In genomic region chr2:102868444-102868843, GRCm38 (mm10) we compare ENCODE assay signal across 23 mouse cellular contexts. TPM values are rescaled to one million over a fixed set of nuclear protein-coding genes. Genes with fewer than 3 reads are reported as not detected.
DNase-seq lines count a peak whose midpoint lies in the region; ATAC-seq and TF ChIP-seq lines count a peak whose summit lies in the region.
"Had no signal": no experiment of that assay in that cellular context is flagged by ENCODE, and none has a peak within 500 bp of the region (broad histone marks: within the 10 kb centered on the region; RNA-seq: fewer than 3 reads in every experiment).

No protein-coding gene starts in this region.

- peak overlapping the region; percentile 40 for H3K4me2 ChIP-seq in liver, embryonic 11.5 days
- peak overlapping the region; percentile 16; the same call in 1 of the 2 replicates for H3K4me2 ChIP-seq in CH12.LX (ENCODE audit: insufficient read depth, low read depth, poor library complexity, severe bottlenecking)
- no peak overlapping the region for H3K4me2 ChIP-seq in kidney, embryonic 15.5 days
- H3K4me2 ChIP-seq: embryonic facial prominence, embryonic 13.5 days; hindbrain, embryonic 13.5 days; limb, embryonic 12.5 days; midbrain, embryonic 11.5 days; neural tube, embryonic 12.5 days had no signal

- ATAC-seq in liver, embryonic 11.5 days (replicated peaks; ENCODE audit: low FRiP score), result no peak
- no peak for ATAC-seq in kidney, embryonic 15.5 days (replicated peaks; ENCODE audit: low FRiP score)
- ATAC-seq: forebrain, embryonic 16.5 days had no signal

- no peak overlapping the region for H3K4me3 ChIP-seq in liver, embryonic 11.5 days (ENCODE audit: low read depth, low read length)
- no peak overlapping the region for H3K4me3 ChIP-seq in CH12.LX (replicated peaks in 1 of 3; ENCODE audit: low read depth in 2 of 3, low read length in 2 of 3, poor library complexity in 1 of 3)
- no peak overlapping the region for H3K4me3 ChIP-seq in kidney, embryonic 15.5 days (replicated peaks)
- H3K4me3 ChIP-seq: embryonic facial prominence, embryonic 13.5 days; hindbrain, embryonic 13.5 days; limb, embryonic 12.5 days; neural tube, embryonic 12.5 days had no signal

- H3K27me3 ChIP-seq in liver, embryonic 11.5 days (replicated peaks; ENCODE audit: control insufficient read depth, insufficient read depth, low read length), result no peaks in the 10 kb centered on the region
- no peaks in the 10 kb centered on the region for H3K27me3 ChIP-seq in CH12.LX (replicated peaks)
- no peaks in the 10 kb centered on the region for H3K27me3 ChIP-seq in kidney, embryonic 15.5 days
- H3K27me3 ChIP-seq: embryonic facial prominence, embryonic 13.5 days; hindbrain, embryonic 13.5 days; limb, embryonic 12.5 days; neural tube, embryonic 12.5 days had no signal

- TF ChIP-seq RAD21 in CH12.LX (IDR thresholded peaks at IDR 0.05; ENCODE audit: low read depth, low read length), result no peak; the same call in none of the 2 replicates

- no peaks in the 10 kb centered on the region; the same call in 1 of the 2 replicates for H3K36me3 ChIP-seq in liver, embryonic 11.5 days (ENCODE audit: control insufficient read depth, insufficient read depth, low read length)
- peaks cover 19 to 69% of the 10 kb centered on the region in 2 experiments for H3K36me3 ChIP-seq in CH12.LX (replicated peaks in 1 of 2; ENCODE audit: control insufficient read depth in 1 of 2, insufficient read depth in 1 of 2, low read length in 1 of 2)
- H3K36me3 ChIP-seq in kidney, embryonic 15.5 days, result no peaks in the 10 kb centered on the region
- H3K36me3 ChIP-seq: embryonic facial prominence, embryonic 13.5 days; hindbrain, embryonic 13.5 days; limb, embryonic 12.5 days; neural tube, embryonic 12.5 days had no signal

- no peak overlapping the region; the same call in 1 of the 2 replicates for H3K27ac ChIP-seq in liver, embryonic 11.5 days (ENCODE audit: low read depth, low read length)
- H3K27ac ChIP-seq in CH12.LX (ENCODE audit: insufficient read depth, low read depth), result peak overlapping the region; percentile 44
- no peak overlapping the region for H3K27ac ChIP-seq in kidney, embryonic 15.5 days
- H3K27ac ChIP-seq: embryonic facial prominence, embryonic 13.5 days; hindbrain, embryonic 13.5 days; limb, embryonic 12.5 days; neural tube, embryonic 12.5 days had no signal

- TF ChIP-seq CTCF in CH12.LX (conservative IDR thresholded peaks at IDR 0.05 in 1 of 2, IDR thresholded peaks at IDR 0.05 in 1 of 2; ENCODE audit: low read depth in 2 of 2, low read length in 2 of 2), result no peak

- TF ChIP-seq POLR2A in CH12.LX (IDR thresholded peaks at IDR 0.05; ENCODE audit: low read depth, low read length), result no peak; the same call in 1 of the 2 replicates

- TF ChIP-seq EP300 in CH12.LX (IDR thresholded peaks at IDR 0.05; ENCODE audit: low read length), result peak; percentile 88

- H3K9ac ChIP-seq in liver, embryonic 11.5 days (ENCODE audit: low read depth, low read length), result no peak overlapping the region
- no peak overlapping the region for H3K9ac ChIP-seq in CH12.LX (ENCODE audit: insufficient read depth, low read depth)
- no peak overlapping the region for H3K9ac ChIP-seq in kidney, embryonic 15.5 days
- H3K9ac ChIP-seq: embryonic facial prominence, embryonic 13.5 days; hindbrain, embryonic 13.5 days; limb, embryonic 12.5 days; neural tube, embryonic 12.5 days had no signal

- H3K4me1 ChIP-seq in liver, embryonic 11.5 days (replicated peaks; ENCODE audit: control insufficient read depth, insufficient read depth, low read length), result peaks cover 51% of the 10 kb centered on the region
- peaks cover 26 to 91% of the 10 kb centered on the region in 2 experiments for H3K4me1 ChIP-seq in CH12.LX (ENCODE audit: control insufficient read depth in 1 of 2, insufficient read depth in 2 of 2)
- 0 out of 2 replicates have a peak, but pooled peaks cover 3% of the 10 kb centered on the region for H3K4me1 ChIP-seq in kidney, embryonic 15.5 days
- H3K4me1 ChIP-seq: neural tube, embryonic 12.5 days had no signal

- peaks cover 87% of the 10 kb centered on the region for H3K79me2 ChIP-seq in CH12.LX (replicated peaks; ENCODE audit: control insufficient read depth, extremely low read depth, insufficient read depth, poor library complexity, severe bottlenecking)

- in situ Hi-C loops in CH12.LX (cut with MboI; ENCODE audit: low pct_ligation_motif_present, low pct_unique_long_range_greater_than_20kb, low sequenced_read_pairs), result no loop called here

- WGBS in liver, embryonic 11.5 days, result 75% methylated on average over 2 of the region's 2 CpGs
- whole genome bisulfite sequencing in kidney, embryonic 15.5 days, result 91% methylated on average over 2 of the region's 2 CpGs

- dilution Hi-C loops in CH12.LX (cut with MboI; ENCODE audit: extremely low pct_ligation_motif_present, extremely low pct_unique_long_range_greater_than_20kb, low sequenced_read_pairs), result no loop called here

- no peaks in the 10 kb centered on the region for H3K9me3 ChIP-seq in liver, embryonic 11.5 days (ENCODE audit: control insufficient read depth, low read length)
- no peaks in the 10 kb centered on the region for H3K9me3 ChIP-seq in CH12.LX (replicated peaks; ENCODE audit: low read length)
- no peaks in the 10 kb centered on the region for H3K9me3 ChIP-seq in kidney, embryonic 15.5 days (replicated peaks)
- H3K9me3 ChIP-seq: embryonic facial prominence, embryonic 13.5 days; hindbrain, embryonic 13.5 days; limb, embryonic 12.5 days; neural tube, embryonic 12.5 days had no signal

- no peak for DNase-seq in liver, embryonic 11.5 days (ENCODE audit: low spot score)
- DNase-seq in liver (no peak), CH12.LX (ENCODE audit: extremely low read depth) (peak; percentile 69)
- DNase-seq in induced T-regulatory cell, adult 2 months (ENCODE audit: low read depth), result peak; percentile 41
- peak; percentile 37 for DNase-seq in naive thymus-derived CD4-positive, alpha-beta T cell, adult 2 months (ENCODE audit: low read depth)
- no peak for DNase-seq in ovary, postnatal 36 days (ENCODE audit: low spot score)
- DNase-seq in ovary, postnatal 14 days (ENCODE audit: low spot score), result no peak
- DNase-seq: adrenal gland, adult 8-10 months; cerebellum, adult 11 months; cerebellum, postnatal 10 days; gastrocnemius, postnatal 25 days; heart, postnatal 14 days; kidney, adult 9 months; kidney, postnatal 36 days; lung, adult 2 months; spleen, adult 18-20 months had no signal

TF ChIP-seq in CH12.LX, 34 proteins besides CTCF, POLR2A, EP300 and RAD21:
- peak; percentile 75 for TF ChIP-seq BHLHE40 (IDR thresholded peaks at IDR 0.05; ENCODE audit: low read depth, low read length)
- no peak for TF ChIP-seq USF2 (conservative IDR thresholded peaks at IDR 0.05; ENCODE audit: low read depth, low read length)
- no peak for TF ChIP-seq NELFE (IDR thresholded peaks at IDR 0.05; ENCODE audit: low read depth, low read length)
- TF ChIP-seq CHD1 (IDR thresholded peaks at IDR 0.05; ENCODE audit: low read depth, low read length), result peak; percentile 83; the same call in 1 of the 2 replicates
- peak; percentile 74; the same call in 1 of the 2 replicates for TF ChIP-seq MXI1 (IDR thresholded peaks at IDR 0.05; ENCODE audit: low read depth, low read length)
- TF ChIP-seq MEF2A (IDR thresholded peaks at IDR 0.05; ENCODE audit: borderline replicate concordance, low read depth, low read length), result peak; percentile 77
- TF ChIP-seq MAX (IDR thresholded peaks at IDR 0.05; ENCODE audit: low read length), result peak; percentile 92
- TF ChIP-seq RCOR1 (conservative IDR thresholded peaks at IDR 0.05; ENCODE audit: low read depth, low read length), result 0 out of 2 replicates have a peak, but pooled peaks have one; percentile 26
- TF ChIP-seq ZNF384 (IDR thresholded peaks at IDR 0.05; ENCODE audit: low read depth, low read length), result peak; percentile 17; the same call in 1 of the 2 replicates
- TF ChIP-seq CHD2 (IDR thresholded peaks at IDR 0.05; ENCODE audit: low read length), result no peak
- no peak for TF ChIP-seq KAT2A (IDR thresholded peaks at IDR 0.05; ENCODE audit: insufficient replicate concordance, low read length)
- peak; percentile 10; the same call in 1 of the 2 replicates for TF ChIP-seq JUN (IDR thresholded peaks at IDR 0.05; ENCODE audit: insufficient read depth, low read depth, low read length)
- TF ChIP-seq TCF12 (IDR thresholded peaks at IDR 0.05; ENCODE audit: low read depth, low read length), result peak; percentile 91
- 0 out of 2 replicates have a peak, but pooled peaks have one; percentile 47 for TF ChIP-seq MAZ (IDR thresholded peaks at IDR 0.05; ENCODE audit: low read depth, low read length)
- TF ChIP-seq NRF1 (IDR thresholded peaks at IDR 0.05; ENCODE audit: low read depth, low read length), result no peak
- peak; percentile 66 for TF ChIP-seq SIN3A (IDR thresholded peaks at IDR 0.05; ENCODE audit: low read length)
- peak; percentile 81 for TF ChIP-seq ETS1 (conservative IDR thresholded peaks at IDR 0.05; ENCODE audit: low read depth, low read length)
- TF ChIP-seq MYC (IDR thresholded peaks at IDR 0.05; ENCODE audit: low read depth, low read length), result peak; percentile 92
- TF ChIP-seq HCFC1 (IDR thresholded peaks at IDR 0.05; ENCODE audit: low read depth, low read length), result no peak
- 0 out of 2 replicates have a peak, but pooled peaks have one; percentile 14 for TF ChIP-seq JUND (conservative IDR thresholded peaks at IDR 0.05; ENCODE audit: low read depth, low read length)
- TF ChIP-seq PAX5 (IDR thresholded peaks at IDR 0.05; ENCODE audit: low read length), result no peak
- TF ChIP-seq POLR2AphosphoS2 (IDR thresholded peaks at IDR 0.05; ENCODE audit: low read depth, low read length), result no peak
- TF ChIP-seq IRF4 (IDR thresholded peaks at IDR 0.05; ENCODE audit: low read depth, low read length), result peak; percentile 31
TF ChIP-seq in CH12.LX: peak in this region for 15.

RNA-seq across cellular contexts. Expression of gene Cd44, which starts 33.0 kb away (rescaled TPM):
- 25.9 and 28.1 TPM in 2 replicates for polyA plus RNA-seq in liver, embryonic 11.5 days (2014; fragmentation: Nextera tagmentation; extraction: Ambion mirVana)
- 122 and 153 TPM in 2 replicates for total RNA-seq in CH12.LX (2012; rRNA removed)
- total RNA-seq in CH12.LX (2014; rRNA removed), result 93.3 and 112 TPM in 2 replicates
- polyA plus RNA-seq in CH12.LX (2012; ENCODE audit: insufficient read length, low read depth), result 95.3 and 102 TPM in 2 replicates
- polyA plus RNA-seq in kidney, embryonic 15.5 days (2015; fragmentation: Nextera tagmentation; extraction: Ambion mirVana), result 5.3 and 5.5 TPM in 2 replicates

Comparison
In these comparisons a context has a peak if more than half of its experiments do, and no peak if none do; other contexts are left out.
1. DNase-seq: peak in CH12.LX (single experiment), induced T-regulatory cell, adult 2 months (single experiment) and naive thymus-derived CD4-positive, alpha-beta T cell, adult 2 months (single experiment); none in liver, embryonic 11.5 days (single experiment), liver (single experiment), ovary, postnatal 36 days (single experiment) and ovary, postnatal 14 days (single experiment).